Mouse (Mus musculus): ENCODE data around the gene Dhx37. TPM values are rescaled to one million over a fixed set of nuclear protein-coding genes. Genes with fewer than 3 reads are reported as not detected.
A peak's percentile ranks its signal among the peaks of the same experiment; 100 is the strongest.

The Dhx37 gene
- 10 to 100 TPM; 19.1 to 22.1 (median 19.9) TPM for total RNA-seq (2022)

- DNase-seq = peak; percentile 93
These were observed at the start of gene Dhx37 for GRCm38 (mm10) chr5:125433793-125434337. Gene Dhx37, minus strand, starts transcription at chr5:125434121.

DNA sequence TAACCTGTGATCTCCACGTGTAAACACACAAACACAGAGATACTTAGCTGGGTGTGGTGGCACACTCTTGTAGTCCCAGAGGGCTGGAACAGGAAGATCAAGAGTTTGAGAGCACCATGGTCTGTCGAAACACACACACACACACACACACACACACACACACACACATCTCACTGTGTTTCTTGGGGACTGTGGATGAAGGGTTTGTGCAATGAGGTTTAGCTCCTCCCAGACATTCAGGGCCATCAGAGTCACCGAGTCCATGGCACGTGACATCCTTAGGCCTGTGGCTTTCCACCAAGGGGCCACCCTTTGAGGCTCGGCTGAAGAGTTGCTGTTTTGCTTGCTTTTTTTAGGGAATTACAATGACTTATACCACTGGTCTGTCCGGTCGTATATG, 48.6 kb upstream of the Dhx37 start:
- no peak for DNase-seq

GRCm38 (mm10) chr5:125480434-125481231, 46.7 kb upstream of the Dhx37 start:
- no peak for DNase-seq

DNA sequence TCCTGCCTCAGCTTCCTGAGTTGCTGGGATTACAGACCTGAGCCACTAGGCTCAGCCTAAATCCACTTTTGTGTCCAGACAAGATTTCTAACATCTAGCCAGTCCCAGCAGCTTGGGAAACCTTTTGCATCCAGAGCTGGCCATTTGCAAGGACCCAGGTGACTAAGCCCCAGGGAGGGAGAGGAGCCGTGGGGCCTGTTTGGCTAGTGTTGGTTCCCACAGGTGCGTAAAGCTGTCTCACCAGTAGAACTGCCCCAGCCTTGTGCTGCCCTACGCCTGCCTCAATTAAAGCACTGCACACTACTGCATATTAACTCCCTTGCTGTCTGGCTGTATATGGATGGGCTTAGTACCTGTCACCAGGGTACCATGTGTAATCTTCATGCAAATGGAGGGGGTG, 45.5 kb upstream of the Dhx37 start:
- no peak for DNase-seq

GRCm38 (mm10) chr5:125478037-125478436, 44.1 kb upstream of the Dhx37 start:
- DNase-seq = no peak

- no peak for DNase-seq
These were observed 43.6 kb upstream of the Dhx37 start for GRCm38 (mm10) chr5:125477533-125477932.

DNA sequence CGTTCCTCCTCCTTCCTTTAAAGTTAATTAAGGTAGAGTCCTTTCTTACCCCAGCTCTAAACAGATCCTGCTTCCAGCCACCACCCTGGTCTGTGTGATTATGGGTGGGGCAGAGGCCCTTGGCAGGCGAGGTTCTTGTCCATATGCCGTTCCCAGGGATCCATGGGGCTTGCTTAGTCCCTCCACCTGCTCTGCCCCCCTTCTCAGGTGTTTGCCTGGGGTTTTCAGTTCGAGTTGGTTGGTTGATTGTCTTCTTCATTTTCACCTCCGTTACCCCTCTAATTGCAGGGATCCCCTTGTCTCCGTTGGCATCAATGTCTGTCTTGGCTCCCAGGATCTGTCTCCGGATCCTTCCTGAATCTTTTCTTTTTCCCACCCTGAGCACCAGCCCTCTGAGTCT, 42.9 kb upstream of the Dhx37 start:
- no peak for DNase-seq

DNA sequence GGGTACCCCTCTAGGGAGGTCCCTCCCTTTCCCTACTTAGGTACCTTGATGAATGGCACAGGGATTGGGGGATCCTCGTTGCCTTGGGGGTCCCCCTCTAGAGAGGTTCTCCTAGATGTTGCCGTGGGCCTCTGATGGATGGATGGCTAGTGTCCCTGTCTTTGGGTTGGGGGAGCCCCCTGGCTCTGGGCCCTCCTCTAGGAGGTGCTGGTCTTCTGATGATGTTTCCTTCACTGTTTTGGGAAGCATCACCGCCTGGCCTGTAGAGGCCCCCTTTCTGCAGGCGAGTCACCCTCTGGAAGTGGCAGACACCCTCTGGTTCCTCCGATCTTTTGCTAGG, 42.3 kb upstream of the Dhx37 start:
- no peak for DNase-seq

DNA sequence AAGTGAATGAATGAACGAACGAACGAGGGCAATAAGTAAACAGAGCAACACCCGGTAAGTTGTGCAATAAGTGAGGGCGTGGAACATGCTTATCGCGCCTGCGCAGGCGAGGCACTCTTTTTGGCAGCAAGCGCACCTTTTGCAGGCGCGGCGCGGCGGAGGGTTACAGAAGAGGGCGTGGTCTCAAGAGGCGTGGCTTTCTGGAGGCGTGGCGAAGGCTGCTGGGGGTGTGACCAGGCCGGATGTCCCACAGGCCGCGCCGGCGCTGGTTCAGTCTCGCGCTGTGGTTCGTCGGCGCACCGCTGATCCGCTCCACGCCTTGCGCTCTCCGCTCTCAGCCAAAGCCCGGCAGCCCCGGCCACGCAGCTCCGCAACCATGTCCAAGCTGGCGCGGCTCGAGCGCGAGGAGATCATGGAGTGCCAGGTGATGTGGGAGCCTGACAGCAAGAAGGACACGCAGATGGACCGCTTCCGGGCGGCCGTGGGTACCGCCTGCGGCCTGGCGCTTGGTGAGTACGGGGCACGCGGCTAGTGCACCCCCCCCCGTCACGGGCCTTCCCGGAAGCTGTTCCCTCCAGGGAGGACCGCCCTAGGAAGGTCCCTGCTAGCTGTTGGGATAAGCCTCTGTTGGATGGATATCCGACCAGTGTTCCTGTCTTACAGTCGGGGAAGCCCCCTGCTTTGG, 41.8 kb upstream of the Dhx37 start, which contains the start of gene Aacs:
Gene Aacs, plus strand, starts transcription at position 214 of the 685 bp plus-strand sequence.
- DNase-seq = peak; percentile 96

GRCm38 (mm10) chr5:125475030-125475429, 41.1 kb upstream of the Dhx37 start:
- DNase-seq = no peak

- no peak for DNase-seq
These were observed 39.0 kb upstream of the Dhx37 start for GRCm38 (mm10) chr5:125472796-125473475.

DNA sequence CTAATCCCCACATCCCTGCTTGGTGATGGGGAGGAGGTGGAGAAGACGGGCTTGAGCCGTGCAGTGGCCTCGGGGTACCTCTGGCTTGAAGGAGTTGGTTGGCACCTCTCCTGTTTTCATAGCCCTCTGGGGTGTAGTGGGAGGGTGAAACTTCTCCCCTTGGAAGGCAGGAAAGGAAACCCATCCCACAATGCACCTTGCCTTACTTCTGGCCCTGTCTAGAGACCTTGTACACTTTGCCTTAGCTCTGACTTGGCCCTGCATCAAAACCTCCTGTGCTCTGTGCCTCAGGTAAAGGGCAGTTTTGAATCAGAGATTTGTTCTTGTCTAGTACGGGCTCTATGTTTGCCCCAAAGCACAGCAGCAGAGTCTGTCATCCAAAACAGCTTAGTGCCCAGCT, 36.8 kb upstream of the Dhx37 start:
- no peak for DNase-seq

GRCm38 (mm10) chr5:125467261-125467660, 33.3 kb upstream of the Dhx37 start:
- DNase-seq = no peak

- no peak for DNase-seq
These were observed 32.6 kb upstream of the Dhx37 start for GRCm38 (mm10) chr5:125466483-125466882.

- DNase-seq = peak; percentile 98
These were observed 31.8 kb upstream of the Dhx37 start for GRCm38 (mm10) chr5:125465701-125466106.

DNA sequence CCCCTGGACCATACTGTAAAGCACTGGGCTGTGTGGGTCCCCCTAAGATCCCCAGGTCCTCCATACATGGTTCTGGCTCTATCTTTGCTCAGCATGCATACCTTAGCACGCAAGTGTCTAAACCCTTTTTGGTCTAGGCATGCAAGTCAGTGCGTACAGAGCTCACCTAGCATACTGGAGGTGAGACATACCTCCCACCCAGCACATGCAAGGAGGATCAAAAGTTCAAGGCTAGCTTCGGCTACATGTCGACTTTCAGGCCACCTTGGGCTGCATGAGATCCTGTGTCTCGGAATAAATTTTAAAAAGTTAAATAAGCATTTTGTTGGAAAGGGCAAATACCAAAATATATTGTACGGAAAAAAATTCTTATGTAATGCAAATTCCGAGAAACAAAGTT, 31.3 kb upstream of the Dhx37 start:
- DNase-seq = no peak

- DNase-seq = no peak
These were observed 28.0 kb upstream of the Dhx37 start for GRCm38 (mm10) chr5:125461868-125462445.

DNA sequence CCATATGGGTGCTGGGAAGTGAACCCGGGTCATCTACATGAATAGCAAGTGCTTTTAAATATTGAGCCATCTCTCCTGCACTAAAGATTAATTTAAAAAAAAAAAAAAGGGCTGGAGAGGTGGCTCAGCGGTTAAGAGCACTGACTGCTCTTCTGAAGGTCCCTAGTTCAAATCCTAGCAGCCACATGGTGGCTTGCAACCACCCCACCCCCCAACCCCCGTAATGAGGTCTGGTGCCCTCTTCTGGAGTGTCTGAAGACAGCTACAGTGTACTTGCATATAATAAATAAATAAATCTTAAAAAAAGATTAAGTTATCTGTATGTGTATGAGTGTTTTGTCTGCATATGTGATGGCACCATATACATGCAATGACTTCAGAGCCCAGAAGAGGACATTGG, 26.7 kb upstream of the Dhx37 start:
- DNase-seq = no peak

GRCm38 (mm10) chr5:125457538-125457937, 23.6 kb upstream of the Dhx37 start:
- no peak for DNase-seq

DNA sequence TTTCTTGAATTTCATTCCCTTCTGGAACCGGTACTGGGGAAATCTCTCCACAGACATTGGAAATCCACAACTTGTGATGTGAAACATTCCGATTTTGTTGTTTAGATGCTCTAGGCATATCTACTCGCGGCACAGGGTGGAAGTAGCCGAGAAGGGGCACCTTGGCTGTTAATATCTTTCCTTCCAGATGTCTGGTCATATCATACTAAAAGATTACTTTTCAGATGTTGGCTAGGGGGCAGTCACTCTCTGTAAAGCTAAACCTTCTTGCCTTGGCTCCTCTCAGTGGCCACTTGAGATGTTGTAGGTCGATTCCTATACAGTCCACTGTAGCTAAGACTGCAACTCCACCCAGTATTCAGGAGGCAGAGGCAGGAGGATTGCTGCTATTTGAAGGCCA, 22.2 kb upstream of the Dhx37 start:
- DNase-seq = no peak

- DNase-seq = peak; percentile 86
These were observed 18.7 kb upstream of the Dhx37 start for GRCm38 (mm10) chr5:125452573-125452972.

DNA sequence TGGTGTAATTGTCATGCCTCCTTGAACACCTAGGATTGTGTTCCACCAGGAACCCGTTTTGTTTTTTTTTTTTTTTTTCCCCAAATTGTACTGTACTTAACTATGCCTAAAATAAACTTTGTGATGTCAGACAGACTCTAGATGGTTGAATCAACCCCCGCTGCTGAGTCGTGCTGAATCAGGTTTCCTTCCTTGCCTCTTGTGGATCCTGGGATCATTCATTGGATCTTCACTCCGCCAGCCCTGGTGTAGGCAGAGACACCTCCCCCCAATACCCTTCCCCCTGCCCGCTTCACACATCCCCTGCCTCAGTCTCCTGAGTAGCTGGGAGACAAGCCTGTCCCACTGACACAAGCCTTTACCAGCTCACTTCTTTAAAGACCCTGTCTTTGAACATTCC, 15.4 kb upstream of the Dhx37 start:
- DNase-seq = no peak

GRCm38 (mm10) chr5:125448631-125449030, 14.7 kb upstream of the Dhx37 start:
- DNase-seq = no peak

Measured in adrenal gland, adult 8-10 months (tissue).